Mouse (Mus musculus): ENCODE results near the gene Capzb. TPM values are rescaled to one million over a fixed set of nuclear protein-coding genes. Genes with fewer than 3 reads are reported as not detected.

Gene Capzb
- total and polyA plus RNA-seq, 3 experiments = 86.4 to 388 (median 160) TPM

DNA sequence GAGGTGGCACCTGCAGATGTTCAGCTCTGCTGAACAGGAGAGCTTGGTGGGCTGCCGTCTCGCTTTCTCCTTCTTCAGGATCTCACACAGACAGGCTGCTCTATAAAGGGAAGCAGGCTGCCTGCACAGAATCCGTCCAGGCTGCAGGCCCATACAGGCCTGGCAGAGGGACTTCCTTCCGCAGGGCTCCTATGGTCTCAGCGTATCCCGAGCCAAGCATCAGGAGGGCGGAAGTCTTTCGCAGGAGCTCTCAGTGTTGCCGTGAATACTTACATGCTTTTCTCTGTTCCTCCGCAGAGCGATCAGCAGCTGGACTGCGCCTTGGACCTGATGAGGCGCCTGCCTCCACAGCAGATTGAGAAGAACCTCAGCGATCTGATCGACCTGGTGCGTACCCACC, 45.9 kb downstream of the Capzb start:
- H3K9me3 ChIP-seq (replicated peaks; ENCODE audit: low read length) = no peaks in the 10 kb centered on the region
- H3K36me3 ChIP-seq (replicated peaks in 1 of 2; ENCODE audit: control insufficient read depth in 1 of 2, insufficient read depth in 1 of 2, low read length in 1 of 2) = peaks cover 41 to 100% of the 10 kb centered on the region in 2 experiments
- dilution Hi-C loops (cut with MboI; ENCODE audit: extremely low pct_ligation_motif_present, extremely low pct_unique_long_range_greater_than_20kb, low sequenced_read_pairs) = no loop called here
- no peak overlapping the region for H3K4me3 ChIP-seq (replicated peaks in 1 of 3; ENCODE audit: low read depth in 2 of 3, low read length in 2 of 3, poor library complexity in 1 of 3)
- H3K4me1 ChIP-seq (ENCODE audit: control insufficient read depth in 1 of 2, insufficient read depth in 2 of 2) = peaks cover 0 to 22% of the 10 kb centered on the region in 2 experiments; a peak in 2 of 4 replicates
- no peaks in the 10 kb centered on the region for H3K27me3 ChIP-seq (replicated peaks)
- in situ Hi-C loops (cut with MboI; ENCODE audit: low pct_ligation_motif_present, low pct_unique_long_range_greater_than_20kb, low sequenced_read_pairs) = no loop called here
- TF ChIP-seq MEF2A (IDR thresholded peaks at IDR 0.05; ENCODE audit: borderline replicate concordance, low read depth, low read length) (no peak), MAX (IDR thresholded peaks at IDR 0.05; ENCODE audit: low read length) (no peak), GABPA (IDR thresholded peaks at IDR 0.05; ENCODE audit: insufficient replicate concordance, low read depth, low read length) (no peak)
- peaks cover 17% of the 10 kb centered on the region for H3K79me2 ChIP-seq (replicated peaks; ENCODE audit: control insufficient read depth, extremely low read depth, insufficient read depth, poor library complexity, severe bottlenecking)
- no peak for DNase-seq (ENCODE audit: extremely low read depth)
- H3K4me2 ChIP-seq (ENCODE audit: insufficient read depth, low read depth, poor library complexity, severe bottlenecking) = no peak overlapping the region
- H3K27ac ChIP-seq (ENCODE audit: insufficient read depth, low read depth) = no peak overlapping the region
- H3K9ac ChIP-seq (ENCODE audit: insufficient read depth, low read depth) = no peak overlapping the region

DNA sequence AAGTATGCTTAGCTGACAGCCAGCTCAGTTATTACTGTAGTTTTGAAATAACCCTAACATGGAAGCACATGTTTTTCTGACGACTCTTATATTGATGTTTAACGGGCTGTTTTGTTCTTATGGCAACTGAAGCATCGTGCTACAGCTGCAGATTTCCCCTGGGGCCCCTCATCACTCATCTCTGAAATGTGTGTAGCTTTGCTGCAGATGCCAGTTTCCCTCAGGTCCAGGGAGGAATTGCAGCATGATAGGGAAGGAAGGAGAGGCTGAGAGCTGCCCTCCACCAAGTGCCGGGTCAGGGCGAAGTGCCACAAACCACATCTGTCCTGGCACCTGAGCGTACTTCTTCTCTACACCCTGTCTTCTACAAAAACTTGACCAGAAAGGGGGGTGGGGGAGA, 47.6 kb downstream of the Capzb start:
- peaks cover 3% of the 10 kb centered on the region for H3K79me2 ChIP-seq (replicated peaks; ENCODE audit: control insufficient read depth, extremely low read depth, insufficient read depth, poor library complexity, severe bottlenecking)
- H3K36me3 ChIP-seq (replicated peaks in 1 of 2; ENCODE audit: control insufficient read depth in 1 of 2, insufficient read depth in 1 of 2, low read length in 1 of 2) = peaks cover 40 to 98% of the 10 kb centered on the region in 2 experiments
- no peak overlapping the region for H3K27ac ChIP-seq (ENCODE audit: insufficient read depth, low read depth)
- H3K4me3 ChIP-seq (replicated peaks in 1 of 3; ENCODE audit: low read depth in 2 of 3, low read length in 2 of 3, poor library complexity in 1 of 3) = no peak overlapping the region
- dilution Hi-C loops (cut with MboI; ENCODE audit: extremely low pct_ligation_motif_present, extremely low pct_unique_long_range_greater_than_20kb, low sequenced_read_pairs) = no loop called here
- H3K4me1 ChIP-seq (ENCODE audit: control insufficient read depth in 1 of 2, insufficient read depth in 2 of 2) = peaks cover 0 to 22% of the 10 kb centered on the region in 2 experiments; a peak in 2 of 4 replicates
- no peaks in the 10 kb centered on the region for H3K9me3 ChIP-seq (replicated peaks; ENCODE audit: low read length)
- peak; percentile 52 for DNase-seq (ENCODE audit: extremely low read depth)
- in situ Hi-C loops (cut with MboI; ENCODE audit: low pct_ligation_motif_present, low pct_unique_long_range_greater_than_20kb, low sequenced_read_pairs) = no loop called here
- H3K9ac ChIP-seq (ENCODE audit: insufficient read depth, low read depth) = no peak overlapping the region
- H3K4me2 ChIP-seq (ENCODE audit: insufficient read depth, low read depth, poor library complexity, severe bottlenecking) = no peak overlapping the region
- no peak for TF ChIP-seq BHLHE40 (IDR thresholded peaks at IDR 0.05; ENCODE audit: low read depth, low read length)
- no peak for TF ChIP-seq ZC3H11A (IDR thresholded peaks at IDR 0.05; ENCODE audit: low read depth, low read length)
- TF ChIP-seq MXI1 (IDR thresholded peaks at IDR 0.05; ENCODE audit: low read depth, low read length) = peak; percentile 56; the same call in 1 of the 2 replicates
- TF ChIP-seq SIN3A (IDR thresholded peaks at IDR 0.05; ENCODE audit: low read length) = peak; percentile 66
- TF ChIP-seq IRF4 (IDR thresholded peaks at IDR 0.05; ENCODE audit: low read depth, low read length) = 0 out of 2 replicates have a peak, but pooled peaks have one; percentile 25
- H3K27me3 ChIP-seq (replicated peaks) = no peaks in the 10 kb centered on the region

DNA sequence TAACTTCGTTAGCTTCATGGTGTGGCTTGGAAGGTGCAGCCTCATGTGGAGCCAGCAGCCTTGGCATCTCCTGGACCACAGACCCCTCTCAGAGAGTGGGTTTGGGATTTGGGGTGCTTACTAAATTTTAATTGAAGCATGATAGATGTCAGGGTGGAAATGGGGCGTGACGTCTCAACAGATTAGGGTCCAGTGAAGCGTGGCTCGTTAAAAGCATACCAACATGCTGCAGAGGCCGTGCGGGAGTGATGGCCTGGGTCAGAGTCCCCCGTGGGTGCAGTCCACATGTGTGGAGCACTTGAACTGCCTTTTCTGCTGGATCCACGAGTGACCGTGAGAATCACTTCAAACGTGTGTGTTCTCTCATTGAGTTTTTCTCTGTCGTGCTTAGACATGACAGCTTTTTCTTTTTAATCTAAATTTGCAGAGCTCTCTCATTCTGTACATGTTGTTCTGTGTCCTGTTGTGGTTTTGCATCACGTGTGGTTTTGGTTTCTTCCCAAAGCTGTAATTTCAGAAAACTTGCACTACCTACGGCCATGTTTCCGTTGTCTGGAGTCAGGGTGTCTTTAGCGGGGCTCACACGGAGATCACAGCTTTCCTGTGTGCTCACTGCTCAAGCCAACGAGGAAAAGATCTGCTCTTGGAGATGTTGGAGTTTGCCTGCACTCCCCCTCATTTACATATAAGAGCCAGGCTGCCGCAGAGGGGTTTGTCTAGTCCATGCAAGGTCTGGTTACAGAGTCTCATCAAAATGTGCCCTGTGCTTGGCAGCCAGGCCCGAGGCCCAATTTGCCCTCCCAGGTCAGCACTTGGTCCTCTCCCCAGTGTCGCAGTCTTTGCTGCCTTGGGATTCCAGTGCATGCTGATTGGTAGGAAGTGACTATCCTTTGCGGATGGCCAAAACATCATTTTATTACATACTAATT, 49.2 kb downstream of the Capzb start:
- H3K4me2 ChIP-seq (ENCODE audit: insufficient read depth, low read depth, poor library complexity, severe bottlenecking) = no peak overlapping the region
- H3K9ac ChIP-seq (ENCODE audit: insufficient read depth, low read depth) = no peak overlapping the region
- H3K9me3 ChIP-seq (replicated peaks; ENCODE audit: low read length) = no peaks in the 10 kb centered on the region
- H3K27me3 ChIP-seq (replicated peaks) = no peaks in the 10 kb centered on the region
- peaks cover 49 to 98% of the 10 kb centered on the region in 2 experiments for H3K36me3 ChIP-seq (replicated peaks in 1 of 2; ENCODE audit: control insufficient read depth in 1 of 2, insufficient read depth in 1 of 2, low read length in 1 of 2)
- TF ChIP-seq CTCF (conservative IDR thresholded peaks at IDR 0.05 in 1 of 2, IDR thresholded peaks at IDR 0.05 in 1 of 2; ENCODE audit: low read depth in 2 of 2, low read length in 2 of 2) = no peak
- no peak for TF ChIP-seq UBTF (IDR thresholded peaks at IDR 0.05; ENCODE audit: low read depth, low read length)
- no peak for TF ChIP-seq USF1 (IDR thresholded peaks at IDR 0.05; ENCODE audit: low read depth, low read length)
- TF ChIP-seq HCFC1 (IDR thresholded peaks at IDR 0.05; ENCODE audit: low read depth, low read length) = no peak
- TF ChIP-seq CHD1 (IDR thresholded peaks at IDR 0.05; ENCODE audit: low read depth, low read length) = no peak
- TF ChIP-seq ZNF384 (IDR thresholded peaks at IDR 0.05; ENCODE audit: low read depth, low read length) = no peak
- TF ChIP-seq USF2 (conservative IDR thresholded peaks at IDR 0.05; ENCODE audit: low read depth, low read length) = no peak
- TF ChIP-seq BHLHE40 (IDR thresholded peaks at IDR 0.05; ENCODE audit: low read depth, low read length) = no peak
- TF ChIP-seq RAD21 (IDR thresholded peaks at IDR 0.05; ENCODE audit: low read depth, low read length) = no peak
- TF ChIP-seq TCF12 (IDR thresholded peaks at IDR 0.05; ENCODE audit: low read depth, low read length) = no peak
- TF ChIP-seq ETS1 (conservative IDR thresholded peaks at IDR 0.05; ENCODE audit: low read depth, low read length) = no peak
- TF ChIP-seq MAX (IDR thresholded peaks at IDR 0.05; ENCODE audit: low read length) = no peak
- TF ChIP-seq EP300 (IDR thresholded peaks at IDR 0.05; ENCODE audit: low read length) = no peak
- no peak for TF ChIP-seq MEF2A (IDR thresholded peaks at IDR 0.05; ENCODE audit: borderline replicate concordance, low read depth, low read length)
- TF ChIP-seq E2F4 (IDR thresholded peaks at IDR 0.05; ENCODE audit: insufficient replicate concordance, low read depth, low read length) = no peak
- no peak for TF ChIP-seq JUN (IDR thresholded peaks at IDR 0.05; ENCODE audit: insufficient read depth, low read depth, low read length)
- no peak overlapping the region for H3K4me3 ChIP-seq (replicated peaks in 1 of 3; ENCODE audit: low read depth in 2 of 3, low read length in 2 of 3, poor library complexity in 1 of 3)
- no peaks in the 10 kb centered on the region; the same call in none of the 2 replicates for H3K79me2 ChIP-seq (replicated peaks; ENCODE audit: control insufficient read depth, extremely low read depth, insufficient read depth, poor library complexity, severe bottlenecking)
- dilution Hi-C loops (cut with MboI; ENCODE audit: extremely low pct_ligation_motif_present, extremely low pct_unique_long_range_greater_than_20kb, low sequenced_read_pairs) = no loop called here
- no peak overlapping the region for H3K27ac ChIP-seq (ENCODE audit: insufficient read depth, low read depth)
- peaks cover 0 to 22% of the 10 kb centered on the region in 2 experiments; a peak in 2 of 4 replicates for H3K4me1 ChIP-seq (ENCODE audit: control insufficient read depth in 1 of 2, insufficient read depth in 2 of 2)
- no peak for DNase-seq (ENCODE audit: extremely low read depth)
- in situ Hi-C loops (cut with MboI; ENCODE audit: low pct_ligation_motif_present, low pct_unique_long_range_greater_than_20kb, low sequenced_read_pairs) = no loop called here
